Mouse (Mus musculus) C2C12 (cell line): ENCODE data around the gene Rapgef1.

Experiments used
- CTCF ChIP-seq: IDR thresholded peaks from one replicate; pipeline ENCODE4 v1.5.1; 2011; ENCODE audit not compliant: control insufficient read depth, insufficient read depth, insufficient read length
- MYOD1 ChIP-seq: IDR thresholded peaks from one replicate; pipeline ENCODE4 v1.6.1; 2011; ENCODE audit warnings: low read depth; ENCODE audit not compliant: control insufficient read depth, insufficient read length

GRCm38 (mm10) chr2:29741207-29741606 lies 121.7 kb downstream of the Rapgef1 start:
- TF ChIP-seq CTCF (no peak), MYOD1 (no peak)
